Mouse (Mus musculus): ENCODE data around the gene Gpatch2l. TPM values are rescaled to one million over a fixed set of nuclear protein-coding genes. Genes with fewer than 3 reads are reported as not detected.

Gene Gpatch2l
- 10.7 and 11.1 TPM in 2 replicates for polyA plus RNA-seq (2012; rRNA removed)

DNA sequence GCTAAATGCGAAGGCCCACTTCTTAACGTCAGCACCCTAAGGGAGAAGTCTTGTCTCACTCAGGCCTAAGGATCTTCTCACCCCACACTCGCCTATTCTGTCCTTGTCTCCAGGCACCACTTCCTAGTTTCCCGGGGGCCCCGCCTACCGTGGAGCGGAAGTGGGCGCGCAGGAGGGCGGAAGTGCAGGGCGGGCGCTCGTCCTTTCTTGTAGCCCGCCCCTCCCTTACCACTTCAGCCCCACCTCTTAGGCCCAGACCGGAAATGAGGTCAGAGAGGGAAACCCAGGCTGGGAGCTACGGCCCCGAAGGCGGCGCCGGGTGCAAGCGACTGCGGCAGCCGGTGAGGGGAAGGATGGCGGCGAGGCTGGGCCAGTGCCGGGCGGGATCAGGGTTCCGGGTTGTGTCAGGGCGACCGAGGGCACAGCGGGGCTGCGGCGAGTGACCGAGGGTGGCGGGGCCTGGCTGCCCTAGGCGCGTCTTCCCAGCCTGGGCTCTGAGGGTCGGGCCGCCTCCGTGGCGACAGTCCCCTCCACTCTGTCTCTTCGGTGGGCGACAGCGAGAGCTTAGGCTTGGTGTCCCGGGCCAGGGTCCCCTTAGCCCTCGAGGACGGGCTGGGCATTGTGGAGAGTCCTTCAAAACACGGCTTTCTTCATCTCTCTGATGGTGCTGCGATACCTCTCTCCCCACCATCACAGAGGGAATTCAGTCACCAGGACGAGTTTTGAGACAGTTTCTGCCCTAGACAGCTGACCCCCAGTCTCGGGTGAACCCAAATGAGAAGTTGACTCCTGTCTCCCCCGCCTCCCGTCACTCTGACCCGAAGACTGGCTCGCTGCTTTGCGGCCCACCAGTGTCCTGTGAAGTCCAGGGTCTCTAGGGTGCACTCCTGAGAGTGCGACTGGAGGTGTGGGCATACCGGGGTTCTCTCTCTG, at the start of gene Gpatch2l:
Gpatch2l (plus strand) TSS at position 255 of the 933 bp plus-strand sequence.
- peak within 1 kb of the TSS; percentile 89 for H3K27ac ChIP-seq (ENCODE audit: insufficient read depth, low read length)
- peaks cover 9% of the 10 kb centered on the region for H3K36me3 ChIP-seq (ENCODE audit: control insufficient read depth, insufficient read depth, low read length)
- under 1% methylated on average over 58 of the region's 58 CpGs for WGBS
- H3K27me3 ChIP-seq (ENCODE audit: control insufficient read depth, insufficient read depth, low read length) = no peaks in the 10 kb centered on the region
- H3K4me1 ChIP-seq (ENCODE audit: control insufficient read depth, insufficient read depth, insufficient read length) = peaks cover 4% of the 10 kb centered on the region; the same call in 1 of the 2 replicates
- TF ChIP-seq CTCF (IDR thresholded peaks at IDR 0.05; ENCODE audit: extremely low read depth, insufficient read depth, insufficient read length, insufficient replicate concordance) = no peak
- TF ChIP-seq POLR2A (IDR thresholded peaks at IDR 0.05; ENCODE audit: low read depth, low read length) = peak; percentile 59
- DNase-seq (ENCODE audit: low read depth in 1 of 2, low spot score in 2 of 2) = peak; percentile 96
- peak within 1 kb of the TSS; percentile 87 for H3K4me3 ChIP-seq (ENCODE audit: extremely low read depth, insufficient read depth, insufficient read length)

GRCm38 (mm10) chr12:86192036-86192449, 49.6 kb upstream of the Gpatch2l start:
- TF ChIP-seq POLR2A (IDR thresholded peaks at IDR 0.05; ENCODE audit: low read depth, low read length) (no peak), CTCF (IDR thresholded peaks at IDR 0.05; ENCODE audit: extremely low read depth, insufficient read depth, insufficient read length, insufficient replicate concordance) (no peak)
- H3K27ac ChIP-seq (ENCODE audit: insufficient read depth, low read length) = no peak overlapping the region
- no peaks in the 10 kb centered on the region for H3K27me3 ChIP-seq (ENCODE audit: control insufficient read depth, insufficient read depth, low read length)
- H3K4me1 ChIP-seq (ENCODE audit: control insufficient read depth, insufficient read depth, insufficient read length) = 0 out of 2 replicates have a peak, but pooled peaks cover 3% of the 10 kb centered on the region
- H3K36me3 ChIP-seq (ENCODE audit: control insufficient read depth, insufficient read depth, low read length) = no peaks in the 10 kb centered on the region
- H3K4me3 ChIP-seq (ENCODE audit: extremely low read depth, insufficient read depth, insufficient read length) = no peak overlapping the region
- 81% methylated on average over 15 of the region's 15 CpGs for WGBS
- no peak for DNase-seq (ENCODE audit: low read depth in 1 of 2, low spot score in 2 of 2)

DNA sequence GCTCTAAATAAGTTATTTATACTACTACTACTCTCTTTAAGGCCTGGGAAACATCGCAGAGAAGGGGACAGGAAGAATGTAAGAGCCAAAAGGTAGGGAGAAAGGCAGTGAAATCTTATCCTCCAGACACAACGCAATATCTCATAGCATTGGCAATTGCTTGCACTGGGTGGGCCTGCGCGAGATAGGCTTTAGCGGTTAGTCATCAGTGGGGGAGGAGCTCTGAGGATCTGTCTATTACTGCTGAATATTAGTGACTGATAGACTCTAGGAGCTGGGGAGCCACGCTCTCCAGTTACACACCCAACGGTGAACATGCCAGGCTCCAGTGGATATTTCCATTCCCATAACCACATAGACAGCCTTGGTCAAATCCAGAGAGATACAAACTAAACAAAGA, 44.7 kb upstream of the Gpatch2l start:
- Histone ChIP-seq H3K36me3 (ENCODE audit: control insufficient read depth, insufficient read depth, low read length) (no peaks in the 10 kb centered on the region), H3K27me3 (ENCODE audit: control insufficient read depth, insufficient read depth, low read length) (no peaks in the 10 kb centered on the region), H3K4me3 (ENCODE audit: extremely low read depth, insufficient read depth, insufficient read length) (no peak overlapping the region), H3K27ac (ENCODE audit: insufficient read depth, low read length) (no peak overlapping the region), H3K4me1 (ENCODE audit: control insufficient read depth, insufficient read depth, insufficient read length) (no peaks in the 10 kb centered on the region)
- DNase-seq (ENCODE audit: low read depth in 1 of 2, low spot score in 2 of 2) = no peak
- WGBS = 88% methylated on average over 7 of the region's 7 CpGs
- TF ChIP-seq POLR2A (IDR thresholded peaks at IDR 0.05; ENCODE audit: low read depth, low read length) (no peak), CTCF (IDR thresholded peaks at IDR 0.05; ENCODE audit: extremely low read depth, insufficient read depth, insufficient read length, insufficient replicate concordance) (no peak)

GRCm38 (mm10) chr12:86203443-86204057, 38.1 kb upstream of the Gpatch2l start:
- no peaks in the 10 kb centered on the region for H3K27me3 ChIP-seq (ENCODE audit: control insufficient read depth, insufficient read depth, low read length)
- 51% methylated on average over 8 of the region's 8 CpGs for WGBS
- H3K27ac ChIP-seq (ENCODE audit: insufficient read depth, low read length) = no peak overlapping the region
- TF ChIP-seq POLR2A (IDR thresholded peaks at IDR 0.05; ENCODE audit: low read depth, low read length) (no peak), CTCF (IDR thresholded peaks at IDR 0.05; ENCODE audit: extremely low read depth, insufficient read depth, insufficient read length, insufficient replicate concordance) (no peak)
- H3K4me1 ChIP-seq (ENCODE audit: control insufficient read depth, insufficient read depth, insufficient read length) = no peaks in the 10 kb centered on the region
- no peak overlapping the region for H3K4me3 ChIP-seq (ENCODE audit: extremely low read depth, insufficient read depth, insufficient read length)
- no peaks in the 10 kb centered on the region for H3K36me3 ChIP-seq (ENCODE audit: control insufficient read depth, insufficient read depth, low read length)
- DNase-seq (ENCODE audit: low read depth in 1 of 2, low spot score in 2 of 2) = no peak

- no peaks in the 10 kb centered on the region for H3K4me1 ChIP-seq (ENCODE audit: control insufficient read depth, insufficient read depth, insufficient read length)
- no peaks in the 10 kb centered on the region for H3K36me3 ChIP-seq (ENCODE audit: control insufficient read depth, insufficient read depth, low read length)
- H3K27me3 ChIP-seq (ENCODE audit: control insufficient read depth, insufficient read depth, low read length) = peaks cover 7% of the 10 kb centered on the region
- no peak overlapping the region for H3K4me3 ChIP-seq (ENCODE audit: extremely low read depth, insufficient read depth, insufficient read length)
- H3K27ac ChIP-seq (ENCODE audit: insufficient read depth, low read length) = no peak overlapping the region
- TF ChIP-seq POLR2A (IDR thresholded peaks at IDR 0.05; ENCODE audit: low read depth, low read length) (no peak), CTCF (IDR thresholded peaks at IDR 0.05; ENCODE audit: extremely low read depth, insufficient read depth, insufficient read length, insufficient replicate concordance) (no peak)
- no peak for DNase-seq (ENCODE audit: low read depth in 1 of 2, low spot score in 2 of 2)
- whole genome bisulfite sequencing = 13% methylated on average over 19 of the region's 19 CpGs
Observed at GRCm38 (mm10) chr12:86211099-86211520, 30.5 kb upstream of the Gpatch2l start.

DNA sequence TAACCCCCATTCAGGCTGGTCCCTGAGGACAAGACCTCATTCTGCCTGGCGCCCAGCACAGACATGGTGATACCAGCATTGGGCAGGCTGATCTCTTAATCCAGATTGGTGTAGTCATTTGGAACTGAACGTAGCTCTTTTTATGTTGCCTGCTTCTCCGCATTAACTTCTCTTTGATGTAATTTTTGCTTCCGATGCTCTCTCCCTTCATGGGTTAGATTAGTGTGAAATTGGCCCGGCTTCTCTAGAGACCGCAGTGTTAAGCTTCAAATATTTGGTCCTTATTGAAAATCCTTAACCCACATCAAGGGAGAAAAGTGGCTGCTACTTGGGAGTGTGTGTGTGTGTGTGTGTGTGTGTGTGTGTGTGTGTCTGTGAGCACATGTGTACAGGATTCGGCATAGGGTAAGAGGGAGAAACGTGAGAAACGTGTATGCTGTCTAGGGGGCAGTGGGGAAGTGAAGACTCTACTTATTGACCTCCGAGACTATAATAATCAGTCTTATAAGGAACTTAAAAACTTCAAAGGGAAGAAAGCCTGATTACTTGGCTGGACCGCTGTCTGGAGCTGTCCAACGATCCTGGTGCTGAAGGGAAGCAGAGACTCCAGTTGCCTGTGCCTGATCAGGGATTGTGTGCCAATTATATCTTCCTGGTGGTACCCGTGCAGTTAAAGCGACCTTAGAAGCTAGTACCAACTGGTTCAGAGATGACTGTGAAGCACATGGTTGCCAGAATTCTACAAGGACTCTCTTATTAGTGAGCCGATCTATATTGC, 28.8 kb upstream of the Gpatch2l start:
- TF ChIP-seq POLR2A (IDR thresholded peaks at IDR 0.05; ENCODE audit: low read depth, low read length) = no peak
- TF ChIP-seq CTCF (IDR thresholded peaks at IDR 0.05; ENCODE audit: extremely low read depth, insufficient read depth, insufficient read length, insufficient replicate concordance) = no peak
- H3K4me1 ChIP-seq (ENCODE audit: control insufficient read depth, insufficient read depth, insufficient read length) = no peaks in the 10 kb centered on the region
- H3K27me3 ChIP-seq (ENCODE audit: control insufficient read depth, insufficient read depth, low read length) = peaks cover 11% of the 10 kb centered on the region
- H3K4me3 ChIP-seq (ENCODE audit: extremely low read depth, insufficient read depth, insufficient read length) = no peak overlapping the region
- WGBS = 45% methylated on average over 15 of the region's 15 CpGs
- DNase-seq (ENCODE audit: low read depth in 1 of 2, low spot score in 2 of 2) = no peak
- H3K27ac ChIP-seq (ENCODE audit: insufficient read depth, low read length) = no peak overlapping the region
- H3K36me3 ChIP-seq (ENCODE audit: control insufficient read depth, insufficient read depth, low read length) = no peaks in the 10 kb centered on the region

Data from spleen, adult 2 months (tissue).